ENCODE assay signal across 10 mouse cellular contexts in genomic region chr7:80766861-80767312, GRCm38 (mm10). TPM values are rescaled to one million over a fixed set of nuclear protein-coding genes. Genes with fewer than 3 reads are reported as not detected.
DNase-seq lines count a peak whose midpoint lies in the region; ATAC-seq lines count a peak whose summit lies in the region.
"Had no signal": no experiment of that assay in that cellular context is flagged by ENCODE, and none has a peak within 500 bp of the region (broad histone marks: within the 10 kb centered on the region; RNA-seq: fewer than 3 reads in every experiment).

No protein-coding gene starts in this region.

- H3K9ac ChIP-seq in forebrain, embryonic 14.5 days (ENCODE audit: low read length): no peak overlapping the region
- H3K9ac ChIP-seq: intestine, embryonic 15.5 days; liver, embryonic 13.5 days had no signal

- no peak overlapping the region for H3K4me3 ChIP-seq in forebrain, embryonic 14.5 days (ENCODE audit: low read depth, low read length)
- no peak overlapping the region for H3K4me3 ChIP-seq in forebrain, embryonic 10.5 days
- H3K4me3 ChIP-seq: intestine, embryonic 15.5 days; liver, embryonic 13.5 days had no signal

- no peaks in the 10 kb centered on the region for H3K27me3 ChIP-seq in forebrain, embryonic 14.5 days (replicated peaks; ENCODE audit: control insufficient read depth, insufficient read depth, low read length)
- no peaks in the 10 kb centered on the region for H3K27me3 ChIP-seq in forebrain, embryonic 10.5 days (ENCODE audit: poor library complexity, severe bottlenecking)
- H3K27me3 ChIP-seq: intestine, embryonic 15.5 days; liver, embryonic 13.5 days had no signal

- H3K9me3 ChIP-seq in forebrain, embryonic 14.5 days (replicated peaks; ENCODE audit: control insufficient read depth, low read length): no peaks in the 10 kb centered on the region
- no peaks in the 10 kb centered on the region for H3K9me3 ChIP-seq in forebrain, embryonic 10.5 days
- H3K9me3 ChIP-seq: intestine, embryonic 15.5 days; liver, embryonic 13.5 days had no signal

- no peaks in the 10 kb centered on the region for H3K36me3 ChIP-seq in forebrain, embryonic 14.5 days (ENCODE audit: control insufficient read depth, insufficient read depth, low read length)
- H3K36me3 ChIP-seq in forebrain, embryonic 10.5 days (replicated peaks): peaks cover 6% of the 10 kb centered on the region
- H3K36me3 ChIP-seq: intestine, embryonic 15.5 days had no signal

- peak; percentile 32 for DNase-seq in forebrain, embryonic 14.5 days (ENCODE audit: low spot score)
- DNase-seq in forebrain, embryonic 10.5 days (ENCODE audit: extremely low spot score, low spot score): no peak
- peak; percentile 75 to 86 for DNase-seq in frontal cortex, postnatal 36 days (ENCODE audit: low spot score in 2 of 2)
- peak; percentile 75 to 80 for DNase-seq in left cerebral cortex, postnatal 36 days (ENCODE audit: low spot score in 2 of 2)
- DNase-seq in heart, postnatal 4 days: no peak
- DNase-seq in gastrocnemius, adult 18-20 months (ENCODE audit: low spot score): no peak
- DNase-seq in heart, postnatal 25 days (ENCODE audit: low spot score): no peak
- DNase-seq: liver, embryonic 13.5 days had no signal

- no peak for ATAC-seq in forebrain, embryonic 14.5 days
- peak; percentile 36; the same call in 1 of the 2 replicates for ATAC-seq in cerebellum, adult (ENCODE audit: insufficient number of reproducible peaks, low FRiP score, low TSS enrichment)
- ATAC-seq: intestine, embryonic 15.5 days had no signal

- no peak overlapping the region for H3K27ac ChIP-seq in forebrain, embryonic 14.5 days (ENCODE audit: low read depth, low read length)
- H3K27ac ChIP-seq in forebrain, embryonic 10.5 days: no peak overlapping the region
- H3K27ac ChIP-seq: intestine, embryonic 15.5 days; liver, embryonic 13.5 days had no signal

- H3K4me1 ChIP-seq in forebrain, embryonic 14.5 days (ENCODE audit: control insufficient read depth, insufficient read depth, low read length): peaks cover 9% of the 10 kb centered on the region
- H3K4me1 ChIP-seq in forebrain, embryonic 10.5 days: peaks cover 12% of the 10 kb centered on the region
- H3K4me1 ChIP-seq: intestine, embryonic 15.5 days; liver, embryonic 13.5 days had no signal

- intact Hi-C loops in left cerebral cortex, postnatal 36 days (cut with DNase I): loop anchor here (2.0 kb wide), 1 partner anchor 36 kb away; no protein-coding TSS in a partner anchor
- intact Hi-C loops in heart, postnatal 25 days (cut with DNase I): no loop called here

- WGBS in forebrain, embryonic 14.5 days: 67% methylated on average over 11 of the region's 11 CpGs
- WGBS in forebrain, embryonic 10.5 days: 91% methylated on average over 11 of the region's 11 CpGs

- H3K4me2 ChIP-seq in forebrain, embryonic 14.5 days (ENCODE audit: low read length): no peak overlapping the region
- H3K4me2 ChIP-seq: intestine, embryonic 15.5 days; liver, embryonic 13.5 days had no signal

RNA-seq across cellular contexts. Expression of gene Iqgap1, which starts 58.9 kb away (rescaled TPM):
- polyA plus RNA-seq in forebrain, embryonic 14.5 days (2014; fragmentation: Nextera tagmentation; extraction: Ambion mirVana): 16.5 and 21.5 TPM in 2 replicates
- polyA plus RNA-seq in forebrain, embryonic 10.5 days (2016; fragmentation: Nextera tagmentation; extraction: Ambion mirVana): 29.1 TPM in 2 replicates
- 10 to 100 TPM; 18.5 to 26.9 TPM for total RNA-seq in left cerebral cortex, postnatal 36 days (2021)
- 10 to 100 TPM; 77.6 to 84.1 TPM for total RNA-seq in heart, postnatal 4 days (2021)
- 10 to 100 TPM; 12.1 to 16.8 TPM for total RNA-seq in gastrocnemius, adult 18-20 months (2021)
- 10 to 100 TPM; 39.8 to 46.7 TPM for total RNA-seq in heart, postnatal 25 days (2021)

Comparison
In these comparisons a context has a peak if more than half of its experiments do, and no peak if none do; other contexts are left out.
1. DNase-seq: peak in forebrain, embryonic 14.5 days (single experiment), frontal cortex, postnatal 36 days (2 of 2) and left cerebral cortex, postnatal 36 days (2 of 2); none in forebrain, embryonic 10.5 days (single experiment), heart, postnatal 4 days (single experiment), gastrocnemius, adult 18-20 months (single experiment) and heart, postnatal 25 days (single experiment).